Mouse (Mus musculus): ENCODE measurements at regions not wholly inside any gene's neighbourhood (a gene's known extent, or its start where the extent isn't known, plus 50 kb on each side); places are given as distances from the start of the nearest gene placed in this dataset.

DNA sequence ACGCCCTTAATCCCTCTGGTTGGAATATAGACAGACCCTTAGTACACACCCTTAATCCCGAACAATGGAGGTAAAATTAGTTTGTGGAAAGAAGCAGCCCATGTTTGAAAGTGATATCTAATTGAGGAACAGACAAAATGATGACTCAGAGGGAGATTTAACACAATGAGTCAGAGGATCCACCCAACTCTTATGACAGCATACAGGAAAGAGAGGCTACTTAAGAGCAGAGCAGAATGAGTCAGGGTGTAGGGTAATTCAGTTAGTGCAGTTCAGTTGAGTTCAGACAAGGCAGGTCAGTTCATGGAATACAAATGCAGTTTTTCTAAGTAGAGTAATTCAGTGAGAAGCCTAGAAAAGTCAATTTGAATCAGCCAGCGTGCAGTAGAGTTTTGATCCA, 382.6 kb downstream of the Fat4 start:
- TF ChIP-seq CTCF (IDR thresholded peaks at IDR 0.05; ENCODE audit: extremely low read depth, insufficient read depth, low read length) (no peak), POLR2A (IDR thresholded peaks at IDR 0.05; ENCODE audit: extremely low read depth, insufficient read depth, low read length) (no peak)

Measured in cortical plate, adult 2 months (tissue).